In the genomic region with DNA sequence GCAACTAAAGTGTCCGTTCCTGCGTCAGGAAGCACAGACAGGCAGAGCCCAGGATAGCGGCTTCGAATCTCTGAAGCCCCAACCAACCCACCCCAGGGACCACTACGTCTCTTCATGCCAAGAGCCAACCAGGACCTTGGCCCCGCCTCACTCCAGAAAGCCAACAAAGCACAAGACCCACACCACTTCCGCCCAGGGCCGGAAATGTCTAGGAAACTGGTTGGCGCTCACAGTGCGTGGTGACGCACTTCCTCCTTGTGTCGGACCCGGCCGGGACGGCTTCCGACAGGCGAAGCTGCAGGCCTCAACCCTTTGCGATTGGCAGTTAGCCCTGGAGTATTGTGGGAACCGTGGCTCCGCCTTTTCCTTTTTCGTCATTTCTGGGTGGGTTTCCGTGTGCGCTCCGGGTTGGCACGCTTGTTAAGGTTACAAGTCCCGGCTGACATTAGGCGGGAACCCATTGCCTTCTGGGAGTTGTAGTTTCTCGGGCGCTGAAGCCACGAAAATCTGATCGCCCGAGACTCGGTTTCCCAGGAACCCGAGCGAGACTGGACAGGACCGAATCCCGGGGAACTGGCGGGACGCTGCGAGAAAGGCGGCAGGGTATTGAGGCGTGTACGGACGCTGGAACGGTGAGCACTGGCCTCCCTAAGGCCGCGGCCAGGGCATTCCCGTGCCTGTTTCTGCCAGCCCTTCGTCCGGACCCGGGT, we compare ENCODE assay signal across 8 mouse cellular contexts. TPM values are rescaled to one million over a fixed set of nuclear protein-coding genes. Genes with fewer than 3 reads are reported as not detected.
DNase-seq lines count a peak whose midpoint lies in the region; ATAC-seq and TF ChIP-seq lines count a peak whose summit lies in the region.

A gene (plus strand): TSS at position 368 of the 710 bp plus-strand sequence.

- peaks cover 77% of the 10 kb centered on the region for H3K36me3 ChIP-seq in megakaryocyte, embryonic 14.5 days (replicated peaks; ENCODE audit: low read length)

- TF ChIP-seq POLR2A in cortical plate, adult 2 months (IDR thresholded peaks at IDR 0.05; ENCODE audit: extremely low read depth, insufficient read depth, low read length): peak; percentile 73; the same call in 1 of the 2 replicates

- no peak for TF ChIP-seq CTCF in cortical plate, adult 2 months (IDR thresholded peaks at IDR 0.05; ENCODE audit: extremely low read depth, insufficient read depth, low read length)

- peak; percentile 97 to 99 for DNase-seq in gastrocnemius, adult 8-10 months (ENCODE audit: low spot score in 2 of 2)
- DNase-seq in hindlimb bud, embryonic 11.5 days (ENCODE audit: extremely low spot score, low read depth, low spot score): peak; percentile 99
- peak; percentile 93 to 100 for DNase-seq in left cerebral cortex, adult 8-10 months (ENCODE audit: low spot score in 2 of 2)
- DNase-seq in right cerebral cortex, postnatal 10 days (ENCODE audit: low spot score in 2 of 2): peak; percentile 99 to 100
- DNase-seq in urinary bladder, postnatal 25 days (ENCODE audit: low spot score): peak; percentile 89

- H3K27ac ChIP-seq in cortical plate, adult 2 months (ENCODE audit: insufficient read depth, low read length): peak within 1 kb of the TSS; percentile 63

- H3K4me3 ChIP-seq in cortical plate, adult 2 months (ENCODE audit: insufficient read depth, low read length): peak within 1 kb of the TSS; percentile 84
- peak within 1 kb of the TSS; percentile 96 for H3K4me3 ChIP-seq in megakaryocyte, embryonic 14.5 days (replicated peaks)

- peaks cover 2% of the 10 kb centered on the region; the same call in 1 of the 2 replicates for H3K4me1 ChIP-seq in cortical plate, adult 2 months (ENCODE audit: control insufficient read depth, insufficient read depth, low read length)
- H3K4me1 ChIP-seq in megakaryocyte, embryonic 14.5 days: peaks cover 89% of the 10 kb centered on the region

- peaks cover 7% of the 10 kb centered on the region for H3K27me3 ChIP-seq in megakaryocyte, embryonic 14.5 days (replicated peaks)

- ATAC-seq in activated CD4-positive, CD25-positive, alpha-beta regulatory T cell, adult 4 months: peak; percentile 95

- H3K9me3 ChIP-seq in megakaryocyte, embryonic 14.5 days: no peaks in the 10 kb centered on the region

RNA-seq across cellular contexts. Expression of the gene that starts here (rescaled TPM):
- 10 to 100 TPM; 22.8 to 50.7 TPM for polyA plus RNA-seq in activated CD4-positive, CD25-positive, alpha-beta regulatory T cell, adult 4 months (2017; shearing (Covaris generic))
- 71.6 and 74.4 TPM in 2 replicates for polyA plus RNA-seq in cortical plate, adult 2 months (2012; rRNA removed)
- 1 to 10 TPM; 7.1 to 8.3 (median 7.6) TPM for total RNA-seq in gastrocnemius, adult 8-10 months (2022)
- total RNA-seq in left cerebral cortex, adult 8-10 months (2022): 10 to 100 TPM; 37.0 to 42.1 (median 39.8) TPM
- 167 and 219 TPM in 2 replicates for polyA plus RNA-seq in megakaryocyte, embryonic 14.5 days (2012; ENCODE audit: insufficient read depth, low replicate concordance)

Comparison
In these comparisons a context has a peak if more than half of its experiments do, and no peak if none do; other contexts are left out.
1. Peak in every context shown above with its lines: DNase-seq, ATAC-seq, H3K4me3 ChIP-seq and H3K27ac ChIP-seq.
2. RNA of the gene that starts here (total RNA-seq): 37.0 to 42.1 TPM in left cerebral cortex, adult 8-10 months; 7.1 to 8.3 TPM in gastrocnemius, adult 8-10 months; every median in the first group is over 4 times any median in the second.